Mouse (Mus musculus) brain, embryonic 14.5 days (tissue): ENCODE data around the gene Fbxo42. TPM values are rescaled to one million over a fixed set of nuclear protein-coding genes. Genes with fewer than 3 reads are reported as not detected.

Source experiments
- DNase-seq: peaks from one replicate; pipeline ENCODE4 v3.0.0-alpha.2; 2011; ENCODE audit warnings: low read depth
- CTCF ChIP-seq: fragments of 200-500 bp; IDR thresholded peaks from 2 replicates; pipeline ENCODE4 v1.5.1; 2012; ENCODE audit warnings: inconsistent platforms, mild to moderate bottlenecking, moderate library complexity, borderline replicate concordance; ENCODE audit not compliant: insufficient read depth, insufficient read length; ENCODE audit errors: extremely low read depth
- POLR2A ChIP-seq: fragments of 200-500 bp; IDR thresholded peaks from 2 replicates; pipeline ENCODE4 v1.6.1; 2012; ENCODE audit warnings: mild to moderate bottlenecking, inconsistent platforms, borderline replicate concordance; ENCODE audit not compliant: poor library complexity, insufficient read depth, insufficient read length, severe bottlenecking; ENCODE audit errors: extremely low read depth
- polyA plus RNA-seq: library from polyadenylated mRNA; depleted of rRNA; stranded (reverse); fragments of >200 nt; gene quantifications from 2 replicates; pipeline ENCODE4 v1.2.3, GENCODE M21; 2012

Gene Fbxo42
- polyA plus RNA-seq, 1 experiment, result 32.0 TPM

DNA sequence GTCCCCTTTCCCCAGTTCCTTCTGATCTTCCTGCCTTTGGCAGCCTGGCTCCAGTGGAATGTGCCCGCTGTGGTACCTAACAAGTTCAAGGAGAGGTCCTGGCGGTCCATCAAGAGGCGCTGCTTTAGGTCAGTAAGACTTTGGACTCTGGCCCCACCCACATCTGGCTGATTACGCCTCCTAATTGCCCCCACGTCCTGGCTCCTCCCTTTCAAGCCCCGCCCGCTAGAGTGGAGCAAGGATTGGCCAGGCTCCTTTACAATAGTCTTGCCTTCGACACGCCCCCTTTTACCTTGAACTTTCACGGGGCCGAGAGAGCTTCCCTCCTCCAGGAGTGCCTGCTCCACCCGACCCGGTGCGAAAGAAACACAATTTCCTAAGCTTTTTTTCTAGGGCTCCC lies 92.9 kb downstream of the Fbxo42 start:
- DNase-seq, result peak; percentile 25
- TF ChIP-seq CTCF, result no peak
- TF ChIP-seq POLR2A, result no peak

DNA sequence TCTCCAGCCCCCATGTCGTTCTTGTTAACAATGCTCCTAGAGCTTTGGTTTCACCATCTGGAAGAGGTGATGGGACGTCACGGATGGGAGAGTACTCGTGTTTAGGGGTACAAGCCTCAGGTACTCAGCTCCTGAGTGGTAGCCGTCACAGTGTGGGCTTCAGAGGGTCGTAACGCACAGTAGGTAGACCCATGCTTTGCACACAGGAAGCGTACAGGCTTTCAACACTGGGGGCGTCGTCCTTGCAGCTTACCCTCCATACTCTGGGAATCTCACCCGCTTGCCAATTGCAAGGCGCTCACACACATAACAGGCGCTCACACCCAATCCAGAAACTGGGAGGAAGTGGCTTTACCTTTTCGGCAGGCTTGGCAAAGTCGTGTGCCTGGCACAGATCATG lies 94.1 kb downstream of the Fbxo42 start:
- TF ChIP-seq CTCF, result no peak
- TF ChIP-seq POLR2A, result no peak

DNA sequence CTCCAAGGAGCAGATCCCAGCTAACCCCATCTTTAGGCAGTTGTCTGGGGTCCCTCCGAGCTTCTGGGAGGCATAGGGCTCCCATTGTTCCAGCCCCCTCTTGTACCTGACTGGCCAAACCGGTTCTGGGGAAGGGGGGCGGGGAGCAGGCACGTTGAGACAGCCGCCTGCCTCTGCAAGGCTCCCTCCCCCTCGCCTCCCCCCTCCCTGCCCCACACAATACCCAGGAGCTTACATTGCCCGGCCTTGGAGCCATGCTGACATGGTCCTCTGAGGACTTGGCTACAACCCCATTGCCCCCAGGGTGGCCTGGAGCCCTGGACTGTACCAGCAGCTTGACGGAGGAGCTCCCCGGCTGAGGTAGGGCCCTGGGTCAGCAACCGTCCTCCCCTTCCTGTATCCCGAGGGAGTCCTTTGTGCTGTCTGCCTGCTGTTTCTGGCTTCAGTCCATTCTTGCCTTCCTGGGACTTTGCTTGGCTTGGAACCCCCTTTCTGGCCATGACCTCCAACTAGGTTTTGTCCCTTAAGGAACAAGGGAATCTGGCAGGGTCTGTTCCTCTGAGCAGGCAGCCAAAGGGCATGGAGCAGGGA lies 95.0 kb downstream of the Fbxo42 start:
- DNase-seq, result peak; percentile 46
- TF ChIP-seq POLR2A, result no peak
- TF ChIP-seq CTCF, result no peak

More for the DNA sequence above, 94.1 kb downstream of the Fbxo42 start:
- DNase-seq, result no peak

DNA sequence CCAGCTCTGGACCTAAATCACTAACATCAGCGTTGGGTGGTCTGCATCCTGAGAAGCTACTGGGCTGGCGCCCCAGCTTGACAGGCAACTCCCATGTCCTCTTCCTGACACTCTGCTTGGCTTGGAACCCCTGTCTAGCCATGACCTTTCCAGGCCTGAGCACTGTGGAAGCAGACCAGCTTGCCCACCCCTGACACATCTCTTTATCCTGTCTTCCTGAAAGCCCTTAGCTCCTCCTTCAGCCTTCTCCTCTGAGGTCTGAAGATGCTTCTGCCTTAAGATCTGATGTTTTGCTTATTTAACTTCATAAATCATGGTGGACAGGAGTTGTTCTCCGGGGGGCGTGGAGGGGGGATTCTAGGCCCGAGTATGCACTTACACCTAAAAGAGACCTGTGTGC lies 95.9 kb downstream of the Fbxo42 start:
- no peak for DNase-seq
- TF ChIP-seq CTCF, result no peak
- no peak for TF ChIP-seq POLR2A

DNA sequence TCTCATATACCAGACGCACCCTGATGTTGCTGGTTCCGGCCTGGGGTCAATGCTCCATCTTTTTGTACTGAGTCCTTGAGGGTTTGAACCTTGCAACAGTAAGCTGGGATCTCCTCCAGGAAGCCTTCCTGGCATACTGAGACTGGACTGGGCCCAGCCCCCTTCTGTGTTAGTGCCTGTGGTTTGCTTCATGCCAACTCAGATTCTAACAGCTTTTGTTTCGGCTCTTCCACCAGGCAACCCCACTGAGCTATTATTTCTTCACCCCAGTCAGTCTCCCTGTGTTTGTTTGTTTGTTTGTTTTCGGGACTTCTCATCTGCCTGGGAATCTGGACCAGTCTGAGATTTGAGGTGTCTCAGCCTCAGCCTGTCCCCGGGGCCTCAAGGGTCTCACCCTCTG lies 96.7 kb downstream of the Fbxo42 start:
- peak; percentile 78 for DNase-seq
- no peak for TF ChIP-seq POLR2A
- TF ChIP-seq CTCF, result no peak

DNA sequence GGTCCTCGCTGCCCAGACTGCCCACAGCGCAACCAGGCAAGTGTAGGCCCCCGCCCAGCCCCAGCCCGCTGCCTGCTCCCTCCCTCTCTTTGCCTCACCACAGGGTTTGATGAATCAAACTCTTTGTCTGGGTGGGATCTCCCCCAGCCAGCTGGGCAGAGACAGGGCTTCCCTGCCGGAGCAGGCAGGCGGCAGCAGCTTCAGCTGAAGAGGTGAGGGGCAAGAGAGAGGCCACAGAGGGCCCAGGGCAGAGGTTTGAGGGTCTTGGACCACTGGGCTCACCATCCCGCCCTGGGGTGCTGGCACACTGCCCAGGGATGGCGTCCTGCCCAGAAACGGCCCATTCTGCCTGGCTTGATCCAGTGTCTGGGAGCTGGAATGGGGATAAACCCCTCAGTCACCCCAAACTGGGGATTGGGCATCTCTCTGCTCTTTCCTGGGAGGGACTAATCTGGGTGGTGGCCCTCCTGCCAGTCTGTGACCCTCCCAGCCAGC lies 97.3 kb downstream of the Fbxo42 start:
- DNase-seq, result peak; percentile 93
- no peak for TF ChIP-seq CTCF
- no peak for TF ChIP-seq POLR2A

DNA sequence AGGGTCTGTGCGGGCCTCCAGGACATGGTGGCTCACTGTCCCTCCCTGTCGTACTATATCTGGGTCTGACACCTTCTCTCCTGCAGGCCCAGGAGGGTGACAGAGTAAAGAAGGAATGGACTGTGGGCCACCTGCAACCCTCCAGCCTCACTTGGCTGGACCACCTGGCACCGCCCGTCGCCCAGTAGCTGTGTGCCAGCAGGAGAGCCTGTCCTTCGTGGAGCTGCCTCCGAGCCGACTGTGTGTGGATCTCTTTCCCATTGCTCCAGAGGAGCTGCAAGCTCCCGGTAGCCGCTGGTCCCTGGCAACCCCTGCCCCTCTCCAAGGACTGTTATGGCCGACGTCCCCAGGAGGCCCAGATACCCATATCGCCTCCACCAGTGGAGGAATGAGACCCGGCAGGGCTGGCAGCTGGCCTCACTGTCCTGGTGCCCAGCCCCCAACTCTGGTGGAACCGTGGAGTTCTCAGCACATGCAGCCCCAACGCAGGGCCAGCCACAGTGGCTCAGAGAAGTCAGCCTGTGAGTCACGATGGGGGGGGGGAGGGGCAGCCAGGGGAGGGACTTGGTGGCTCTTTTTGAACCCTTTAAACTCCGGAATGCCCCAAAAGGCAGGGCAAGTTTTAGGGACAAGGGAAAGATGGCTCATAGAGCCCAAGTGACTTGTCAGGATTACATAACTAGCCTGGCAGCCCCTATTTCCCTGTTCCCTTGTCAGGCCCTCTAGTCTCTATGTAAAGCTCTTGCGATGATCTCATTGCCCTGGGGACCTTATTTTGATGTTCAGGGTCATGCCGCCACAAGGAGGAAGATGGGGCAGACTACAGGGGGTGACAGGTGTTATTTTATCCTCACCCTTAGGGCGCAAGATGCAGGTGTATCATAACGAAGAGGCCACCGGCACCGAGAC lies 98.6 kb downstream of the Fbxo42 start:
- peak; percentile 42 for DNase-seq
- TF ChIP-seq CTCF, result no peak
- TF ChIP-seq POLR2A, result no peak

DNA sequence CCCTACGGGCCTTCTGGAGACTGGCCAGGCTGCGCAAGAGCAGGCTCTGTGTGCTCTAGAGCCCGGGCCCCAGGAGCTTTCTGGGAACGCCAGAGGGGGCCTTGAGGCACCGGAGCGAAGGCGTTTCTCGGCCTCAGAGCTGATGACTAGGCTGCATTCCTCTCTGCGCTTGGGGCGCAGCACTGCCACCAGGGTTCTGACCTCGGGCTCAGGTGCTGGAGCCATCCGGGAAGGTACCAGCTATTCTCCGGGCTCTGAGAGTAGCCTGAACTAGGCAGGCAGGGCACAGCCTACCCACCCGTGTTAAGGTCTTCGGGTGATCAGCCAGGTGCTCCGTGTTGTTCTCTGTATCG lies 99.3 kb downstream of the Fbxo42 start:
- TF ChIP-seq POLR2A, result no peak
- TF ChIP-seq CTCF, result no peak

DNA sequence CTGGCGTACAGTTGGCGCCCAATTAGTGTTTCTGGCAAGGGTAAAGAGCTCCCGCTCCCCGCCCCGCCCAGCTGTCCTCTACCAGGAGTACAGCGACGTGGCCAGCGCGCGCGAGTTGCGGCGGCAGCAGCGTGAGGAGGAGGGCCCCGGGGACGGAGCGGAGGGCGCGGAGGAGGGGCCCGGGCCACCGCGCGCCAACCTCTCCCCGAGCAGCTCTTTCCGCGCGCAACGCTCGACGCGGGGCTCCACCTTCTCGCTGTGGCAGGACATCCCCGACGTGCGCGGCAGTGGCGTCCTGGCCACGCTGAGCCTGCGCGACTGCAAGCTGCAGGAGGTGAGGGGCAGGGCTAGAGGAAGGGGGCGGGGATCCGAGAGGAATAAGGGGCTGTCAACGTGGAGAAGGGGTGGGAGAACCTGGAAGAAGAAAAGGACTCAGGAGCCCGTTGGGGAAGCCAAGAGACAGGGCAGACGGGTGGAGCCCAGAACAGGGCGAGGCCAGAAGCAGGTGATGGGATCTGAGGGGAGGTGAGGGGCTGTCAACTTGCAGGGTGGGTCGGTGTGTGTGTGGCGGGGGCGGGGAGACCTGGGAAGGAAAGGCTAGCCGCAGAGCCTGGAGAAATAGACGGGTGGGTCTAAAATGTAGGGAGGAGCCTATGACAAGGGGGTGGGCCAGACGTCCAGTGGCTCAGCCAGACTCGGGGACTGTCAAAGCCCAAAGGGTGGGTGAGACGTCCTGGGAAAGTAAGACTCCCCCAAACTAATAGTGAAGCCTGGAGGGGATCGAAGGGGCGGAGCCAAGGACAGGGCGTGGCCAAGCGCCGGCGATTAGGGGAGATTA lies 100.3 kb downstream of the Fbxo42 start:
- no peak for TF ChIP-seq CTCF
- TF ChIP-seq POLR2A, result no peak
- DNase-seq, result peak; percentile 77

More for the DNA sequence above, 99.3 kb downstream of the Fbxo42 start:
- DNase-seq, result peak; percentile 23

DNA sequence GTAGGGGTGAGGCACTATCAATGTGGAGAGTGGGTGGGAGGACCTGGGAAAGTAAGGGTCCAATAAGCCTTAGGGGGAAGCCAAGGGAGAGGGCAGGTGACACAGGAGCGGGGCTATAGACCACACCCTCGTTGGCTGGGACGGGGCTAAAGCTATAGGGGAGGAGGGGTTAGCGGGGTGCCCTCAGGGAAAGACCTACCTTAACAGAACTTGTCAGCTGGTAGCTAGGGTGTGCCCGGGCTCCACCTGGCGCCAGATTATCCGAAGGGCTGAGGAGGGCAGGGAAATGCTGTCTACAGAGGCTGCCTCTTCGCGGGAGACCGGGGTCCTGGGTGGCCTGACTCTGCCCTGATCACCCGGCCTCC lies 100.9 kb downstream of the Fbxo42 start:
- TF ChIP-seq POLR2A, result no peak
- no peak for TF ChIP-seq CTCF
- DNase-seq, result no peak

DNA sequence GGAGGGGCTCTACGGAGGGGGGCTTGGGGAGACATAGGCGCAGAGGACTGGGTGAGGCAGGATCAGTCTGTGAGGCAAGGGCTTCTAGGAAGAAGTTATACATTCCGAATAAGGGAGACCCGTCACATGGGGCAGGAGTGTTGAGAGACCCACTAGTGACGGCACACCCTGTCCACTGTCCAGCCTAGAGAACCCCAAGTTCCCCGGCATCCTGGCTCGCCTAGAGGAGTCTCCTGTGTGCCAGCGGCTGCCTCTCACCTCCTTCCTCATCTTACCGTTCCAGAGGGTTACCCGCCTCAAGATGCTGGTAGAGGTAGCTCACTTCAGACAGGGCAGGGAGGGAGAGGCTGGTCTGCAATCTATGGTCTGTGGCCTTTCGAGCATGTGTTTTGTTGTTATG lies 101.7 kb downstream of the Fbxo42 start:
- no peak for DNase-seq
- TF ChIP-seq CTCF (no peak), POLR2A (no peak)
